Mouse (Mus musculus) NIH3T3 (cell line): ENCODE data around the gene Umad1.
"Not testable (repeated sequence)": the region's sequence is repeated elsewhere in the genome, so short reads cannot be mapped to it uniquely, and the experiment has no call there.

Source experiments
- DNase-seq: peaks from one replicate; pipeline ENCODE4 v3.0.0-alpha.2; 2012; ENCODE audit warnings: low read depth

Umad1 gene

GRCm38 (mm10) chr6:8316201-8316600 lies 57.1 kb downstream of the Umad1 start:
- no peak for DNase-seq

DNA sequence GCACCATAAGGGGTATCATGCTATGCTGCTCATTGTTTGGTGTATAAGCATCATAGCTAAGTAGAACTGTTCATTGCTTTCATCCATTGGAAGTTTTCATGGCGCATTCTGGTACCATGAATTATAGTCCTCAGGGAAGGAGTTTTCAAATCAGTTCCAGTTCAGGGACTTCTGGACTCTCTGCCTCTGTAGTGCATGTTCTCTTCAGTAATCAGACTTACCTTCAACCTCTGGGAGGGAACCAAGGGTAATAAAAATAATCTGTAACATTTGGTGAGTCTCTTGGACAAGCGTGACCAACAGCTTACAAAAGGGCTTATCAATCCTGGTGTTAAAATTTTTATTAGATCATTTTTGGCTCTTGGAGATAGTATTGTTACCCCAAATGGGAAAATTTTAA lies 60.5 kb downstream of the Umad1 start:
- no peak for DNase-seq

- not testable (repeated sequence) for DNase-seq
These were observed 72.4 kb downstream of the Umad1 start for GRCm38 (mm10) chr6:8331496-8331895.

GRCm38 (mm10) chr6:8333380-8333779 lies 74.3 kb downstream of the Umad1 start:
- DNase-seq: no peak

DNA sequence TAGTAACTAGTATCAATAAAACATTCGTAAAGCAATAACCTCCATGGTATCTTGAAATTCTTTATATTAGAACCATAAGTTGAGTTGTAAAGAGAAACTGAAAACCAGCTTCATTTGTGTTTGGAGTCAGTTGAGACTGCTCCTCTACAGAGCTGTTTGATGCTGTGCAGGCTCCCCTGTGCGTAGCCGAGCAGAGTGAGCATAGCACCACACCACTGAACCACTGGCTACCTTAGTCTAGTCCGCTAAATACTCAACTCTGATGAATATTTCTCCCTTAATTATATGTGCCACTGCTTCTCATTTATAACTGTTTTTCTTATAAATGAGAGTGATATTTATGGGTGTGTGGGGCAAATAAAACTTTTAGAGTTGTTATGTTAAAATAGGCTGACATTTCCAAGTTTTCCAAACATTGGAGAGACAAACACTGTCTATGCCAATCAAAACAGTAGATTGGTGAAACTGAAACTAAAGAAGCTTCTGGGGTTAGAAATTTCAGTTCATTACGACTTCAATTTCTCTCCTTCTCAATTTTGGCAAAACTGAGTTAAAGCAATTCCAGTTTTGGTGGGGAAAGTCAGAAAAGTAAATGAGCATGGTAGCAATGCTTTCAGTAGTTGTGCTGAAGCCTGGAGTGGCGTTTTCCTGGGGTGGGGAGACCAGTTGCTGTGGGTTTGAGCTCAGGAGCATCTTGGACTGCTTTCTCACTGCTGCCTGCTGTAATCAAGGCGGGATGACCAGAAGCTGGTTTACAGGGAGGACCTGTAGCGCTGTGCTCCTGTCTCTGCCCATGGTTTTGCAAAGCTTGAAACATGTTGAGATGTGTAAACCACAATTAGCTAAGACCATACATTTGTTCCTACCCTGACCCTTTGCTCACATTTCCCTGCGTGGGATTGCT lies 77.7 kb downstream of the Umad1 start:
- DNase-seq: no peak

GRCm38 (mm10) chr6:8339453-8339852 lies 80.4 kb downstream of the Umad1 start:
- DNase-seq: no peak

DNA sequence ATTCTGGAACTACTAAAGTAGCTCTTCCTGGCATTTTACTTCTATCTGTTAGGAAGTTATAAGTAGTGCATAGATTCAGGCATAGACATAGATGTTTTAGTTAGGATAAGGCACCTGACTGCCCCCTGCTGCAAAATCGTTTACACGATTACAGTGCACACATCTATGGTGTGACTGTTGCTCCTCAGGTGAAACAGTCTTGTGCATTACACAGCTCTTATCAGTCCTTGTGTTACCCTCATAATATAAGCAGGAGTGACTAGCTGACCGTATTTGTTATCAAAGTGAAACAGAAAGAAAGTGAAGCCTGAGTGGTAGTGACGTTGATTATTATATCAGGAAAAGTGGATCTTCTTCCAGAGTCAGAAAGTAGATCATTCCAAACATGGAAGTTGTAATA lies 84.2 kb downstream of the Umad1 start:
- no peak for DNase-seq

- peak; percentile 92 for DNase-seq
These were observed 86.2 kb downstream of the Umad1 start for GRCm38 (mm10) chr6:8345219-8345856.

- peak; percentile 52 for DNase-seq
These were observed 88.1 kb downstream of the Umad1 start for GRCm38 (mm10) chr6:8347154-8347553.

DNA sequence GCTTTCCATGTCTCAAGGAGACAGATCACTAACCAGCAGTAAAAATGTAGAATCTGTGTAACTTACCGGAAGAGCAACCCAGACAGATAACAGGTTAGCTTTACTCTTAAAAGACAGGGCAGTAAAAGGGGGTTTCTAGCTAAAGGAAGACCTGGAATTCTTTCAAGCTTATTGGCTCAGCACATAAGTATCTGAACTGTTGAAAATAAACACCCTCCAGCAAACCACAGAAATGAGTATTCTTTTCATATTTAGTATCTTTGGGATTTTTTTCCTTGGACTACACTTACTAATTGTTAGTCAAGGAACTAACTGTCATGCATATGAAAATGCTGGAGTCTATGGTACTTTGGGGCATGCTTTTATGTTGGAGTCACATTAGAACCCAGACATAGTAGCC lies 89.3 kb downstream of the Umad1 start:
- DNase-seq: peak; percentile 26

DNA sequence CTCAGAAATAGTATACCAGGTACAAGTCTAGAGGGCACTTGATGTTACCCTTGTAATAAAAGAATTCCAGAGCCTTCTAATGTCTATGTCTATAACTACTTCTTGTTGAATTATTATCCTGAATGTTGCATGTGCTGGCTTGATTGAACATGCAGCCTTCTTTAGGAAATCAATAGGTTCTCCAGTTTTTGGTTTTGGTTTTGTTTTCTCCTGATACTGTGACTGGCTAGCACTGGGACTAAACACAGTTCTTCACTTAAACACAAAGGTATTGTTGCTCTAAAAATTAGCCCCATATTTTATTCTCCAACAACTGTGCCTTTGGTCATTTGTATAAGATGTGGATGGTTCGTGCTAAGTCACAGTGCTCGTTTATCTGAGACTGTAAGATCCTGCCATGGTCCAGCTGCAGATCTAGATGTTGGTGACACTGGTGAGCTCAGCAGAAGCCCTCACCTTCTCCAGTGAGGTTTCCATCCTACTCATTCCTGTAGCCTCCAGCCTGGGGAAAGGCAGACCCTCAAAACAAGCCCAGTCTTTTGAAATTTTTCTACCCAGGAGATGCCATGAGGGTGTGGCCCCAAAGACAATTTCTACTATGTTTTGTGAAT lies 90.1 kb downstream of the Umad1 start:
- no peak for DNase-seq

DNA sequence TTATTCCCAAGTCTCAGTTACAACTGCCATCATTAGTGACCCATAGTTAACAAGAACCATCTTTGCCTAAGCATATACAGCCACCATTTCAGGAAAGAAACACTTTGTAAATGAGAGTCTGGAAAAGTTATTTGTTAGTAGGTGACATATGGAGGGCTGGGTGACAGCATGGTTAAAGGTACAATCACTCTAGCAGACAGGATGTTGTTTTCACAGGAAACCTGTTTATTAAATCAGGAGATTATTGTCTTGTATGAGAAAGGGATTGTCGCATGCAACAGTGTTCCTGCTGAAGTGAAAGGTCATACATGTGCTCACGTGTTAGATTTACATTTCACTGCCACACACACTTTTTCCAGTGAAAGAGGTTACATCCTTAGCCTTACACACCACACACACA lies 92.4 kb downstream of the Umad1 start:
- no peak for DNase-seq

DNA sequence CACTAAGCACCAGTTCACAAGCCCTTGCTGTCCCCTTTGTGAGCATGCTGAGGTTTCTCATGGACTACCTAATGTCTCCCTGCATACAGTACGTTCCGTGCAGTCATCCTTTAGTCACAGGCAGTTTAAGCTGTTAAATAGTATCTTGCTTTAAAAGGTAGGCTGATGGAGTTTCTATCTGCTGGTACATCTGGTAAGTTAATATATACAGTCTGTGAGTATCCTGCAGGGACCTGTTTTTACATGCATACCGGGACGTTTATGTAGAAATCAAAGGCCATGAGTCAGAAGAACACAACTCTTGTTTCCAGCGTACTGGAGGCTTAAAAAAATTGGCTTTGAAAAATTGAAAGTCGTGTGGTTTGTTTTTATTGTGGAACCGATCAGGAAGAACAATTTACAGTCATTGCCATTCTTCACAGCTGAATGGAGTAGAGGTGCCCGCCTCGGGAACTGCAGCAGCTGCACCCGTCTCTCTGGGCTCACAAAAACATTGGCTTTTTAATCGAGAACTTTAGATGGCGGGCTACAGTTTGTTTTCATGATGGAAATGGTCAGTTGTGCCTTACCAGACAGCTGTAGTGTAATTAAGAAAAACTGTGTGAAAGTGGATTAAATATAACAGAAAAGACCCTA lies 93.6 kb downstream of the Umad1 start:
- DNase-seq: peak; percentile 59

- DNase-seq: no peak
These were observed 94.4 kb downstream of the Umad1 start for GRCm38 (mm10) chr6:8353461-8353860.

GRCm38 (mm10) chr6:8354846-8355245 lies 95.8 kb downstream of the Umad1 start:
- no peak for DNase-seq

DNA sequence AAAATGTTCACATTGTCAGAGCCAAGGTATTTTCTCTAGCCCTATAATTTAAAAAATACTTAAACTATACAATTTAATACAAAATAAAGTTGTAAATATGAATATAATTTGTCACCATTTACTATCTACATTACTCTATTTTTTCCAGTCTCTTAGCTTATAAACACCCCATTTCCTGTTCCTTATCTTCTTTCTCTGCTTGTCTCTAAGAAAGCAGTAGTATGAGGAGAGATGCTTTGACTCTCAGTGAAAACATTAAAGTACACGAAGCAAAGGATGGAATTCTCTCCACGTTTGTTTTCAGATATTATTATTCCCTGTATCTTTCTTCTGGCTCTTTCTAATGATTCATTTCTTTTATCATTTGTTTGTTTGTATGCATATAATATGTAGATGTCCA lies 99.1 kb downstream of the Umad1 start:
- no peak for DNase-seq

DNA sequence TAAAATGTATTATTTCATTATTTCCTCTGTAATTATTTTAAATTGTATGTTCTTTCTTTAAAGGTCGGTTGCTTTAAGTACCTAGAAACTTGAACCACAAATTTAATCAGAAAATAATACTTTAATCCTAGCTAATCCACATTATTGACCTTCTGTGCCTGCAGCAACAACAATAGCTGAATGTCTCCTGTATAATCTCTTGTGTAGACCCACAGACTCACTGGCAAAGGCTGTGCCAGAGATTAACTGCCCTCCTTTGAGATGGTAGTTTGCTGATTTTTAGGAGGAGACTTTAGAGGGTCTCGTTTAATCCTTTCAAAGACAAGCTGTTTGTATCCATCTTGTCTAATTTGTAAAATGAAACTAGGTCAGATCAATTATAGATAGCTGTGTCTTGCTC lies 99.7 kb downstream of the Umad1 start:
- no peak for DNase-seq

- no peak for DNase-seq
These were observed 101.7 kb downstream of the Umad1 start for GRCm38 (mm10) chr6:8360805-8361204.

- DNase-seq: no peak
These were observed 105.1 kb downstream of the Umad1 start for GRCm38 (mm10) chr6:8364033-8364756.

GRCm38 (mm10) chr6:8364757-8365150 lies 105.7 kb downstream of the Umad1 start:
- no peak for DNase-seq

DNA sequence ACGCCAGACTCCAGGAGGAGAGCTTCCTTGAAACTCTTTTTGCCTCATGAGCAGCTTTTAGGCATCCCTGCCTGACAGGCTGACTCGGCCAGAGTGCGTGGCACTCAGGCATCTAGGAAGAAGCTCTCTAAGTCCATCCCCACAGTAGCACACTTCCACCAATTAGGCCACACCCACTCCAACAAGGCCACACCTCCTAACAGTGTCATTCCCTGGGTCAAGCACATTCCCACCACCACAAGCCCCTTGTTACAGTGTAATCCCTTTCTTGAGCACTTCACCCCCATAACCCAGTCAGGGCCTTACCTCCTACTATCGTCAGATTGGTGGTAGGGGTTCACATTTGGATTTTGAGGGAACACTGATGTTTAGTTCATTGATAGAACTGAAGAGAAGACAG lies 108.6 kb downstream of the Umad1 start:
- no peak for DNase-seq
